Mouse (Mus musculus): Measurements from ENCODE around the gene Myl9. TPM values are rescaled to one million over a fixed set of nuclear protein-coding genes. Genes with fewer than 3 reads are reported as not detected.

The Myl9 gene
- total RNA-seq, 2 experiments from 2014 or later = 67.9 to 90.2 TPM

Other genes starting within 250 kb of the Myl9 start
- 10 to 100 TPM; 27.2 TPM for gene Aar2, start 227.8 kb upstream of the Myl9 start, total RNA-seq (2021)
- gene Dlgap4, start 161.7 kb upstream of the Myl9 start, total RNA-seq (2021) = 10 to 100 TPM; 36.9 to 40.3 TPM
- gene Tgif2, start 64.6 kb downstream of the Myl9 start, total RNA-seq (2021) = 1 to 10 TPM; 8.1 to 9.7 TPM
- 1 to 10 TPM; 2.0 to 4.0 TPM for gene 4930518I15Rik, start 82.5 kb downstream of the Myl9 start, total RNA-seq (2021)
- 100 to 1,000 TPM; 277 to 282 TPM for gene Rab5if, start 87.7 kb downstream of the Myl9 start, total RNA-seq (2021)
- gene Sla2, start 111.8 kb downstream of the Myl9 start, total RNA-seq (2021) = under 1 TPM; 0.18 to 0.30 TPM
- gene Ndrg3, start 216.6 kb downstream of the Myl9 start, total RNA-seq (2021) = 10 to 100 TPM; 51.3 to 59.2 TPM
- 10 to 100 TPM in 1 of 2 experiments, 1 to 10 TPM in 1; 9.2 to 12.8 TPM for gene Dsn1, start 231.7 kb downstream of the Myl9 start, total RNA-seq (2021)

Measured in adrenal gland, postnatal 10 days (tissue).